Mouse (Mus musculus) hindbrain, embryonic 14.5 days (tissue): ENCODE measurements at regions not wholly inside any gene's neighbourhood (a gene's known extent, or its start where the extent isn't known, plus 50 kb on each side); places are given as distances from the start of the nearest gene placed in this dataset.

Experiments
- ATAC-seq: fragments of 200-750 bp; cut with Nextera tagmentation; 2 replicates; pipeline ENCODE4 v1.8.0; 2017; ENCODE audit warnings: moderate number of reproducible peaks, mild to moderate bottlenecking, moderate TSS enrichment, moderate library complexity; ENCODE audit not compliant: low FRiP score
- DNase-seq: peaks from one replicate; pipeline ENCODE4 v3.0.0-alpha.2; 2015; ENCODE audit warnings: low spot score
- H3K27ac ChIP-seq: fragments of 300-500 bp; sonication (generic); 2 replicates; pipeline ENCODE4 v1.5.1; 2014; ENCODE audit warnings: mild to moderate bottlenecking, moderate library complexity
- H3K27me3 ChIP-seq: fragments of 300-500 bp; sonication (generic); 2 replicates; pipeline ENCODE4 v1.6.1; 2014; ENCODE audit warnings: mild to moderate bottlenecking, low read length, mixed read lengths; ENCODE audit not compliant: control insufficient read depth, insufficient read depth
- H3K36me3 ChIP-seq: fragments of 300-500 bp; sonication (generic); replicated peaks from 2 replicates; pipeline ENCODE4 v1.6.1; 2014; ENCODE audit not compliant: control insufficient read depth, insufficient read depth
- H3K4me1 ChIP-seq: fragments of 300-500 bp; sonication (generic); replicated peaks from 2 replicates; pipeline ENCODE4 v1.6.1; 2014; ENCODE audit warnings: antibody characterized with exemption, low read length, mixed read lengths; ENCODE audit not compliant: control insufficient read depth, insufficient read depth
- H3K4me2 ChIP-seq: fragments of 300-500 bp; sonication (generic); replicated peaks from 2 replicates; pipeline ENCODE4 v1.6.1; 2014; ENCODE audit warnings: mild to moderate bottlenecking, moderate library complexity
- H3K4me3 ChIP-seq: fragments of 300-500 bp; sonication (generic); replicated peaks from 2 replicates; pipeline ENCODE4 v1.5.1; 2014; ENCODE audit warnings: mild to moderate bottlenecking, low read length
- H3K9ac ChIP-seq: fragments of 300-500 bp; sonication (generic); 2 replicates; pipeline ENCODE4 v1.6.1; 2014
- H3K9me3 ChIP-seq: fragments of 300-500 bp; sonication (generic); 2 replicates; pipeline ENCODE4 v1.6.1; 2016; ENCODE audit warnings: low read length; ENCODE audit not compliant: control insufficient read depth
- WGBS: fragments of 180-500 bp; shearing (Covaris S2); extraction: QIAGEN DNeasy Blood & Tissue Kit; methylation state at CpG from one replicate; pipeline ENCODE4 v1.1.7; 2014; 5-methylcytosine and 5-hydroxymethylcytosine counted together

DNA sequence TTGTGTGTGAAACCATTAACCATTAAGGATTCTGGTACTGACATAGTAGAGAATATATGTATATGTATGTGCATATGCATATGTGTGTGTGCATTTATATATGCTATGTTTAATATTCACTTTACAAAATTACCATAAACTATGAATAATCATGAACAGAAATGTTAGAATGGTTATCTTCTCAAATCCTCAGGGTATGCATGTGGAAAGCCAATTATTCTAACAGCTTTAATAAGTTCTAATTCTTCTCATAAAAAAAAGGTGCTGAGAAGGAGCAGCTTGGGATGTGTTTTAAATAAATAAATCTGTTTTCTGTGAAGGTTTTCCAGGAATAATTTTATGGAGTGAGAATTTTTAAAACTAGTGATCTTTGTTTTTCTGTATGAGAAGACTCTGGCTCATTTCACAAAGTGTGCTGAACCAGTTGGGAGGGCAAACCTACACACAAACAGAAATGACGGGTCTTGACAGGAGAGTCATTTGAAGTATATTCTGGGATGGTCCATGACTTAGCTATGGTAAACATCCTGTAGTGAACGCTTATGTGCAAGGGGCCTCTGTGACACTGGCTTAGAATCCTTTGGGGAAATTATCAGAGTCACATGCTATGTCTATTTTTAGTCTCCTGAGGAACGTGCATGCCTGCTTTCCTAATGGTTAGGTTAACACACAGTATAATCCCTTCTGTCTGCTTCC, 160.3 kb upstream of the Plpp4 start:
- DNase-seq (no peak), ATAC-seq (no peak)
- no peak overlapping the region for H3K27ac ChIP-seq
- H3K27me3 ChIP-seq, result no peaks in the 10 kb centered on the region
- no peaks in the 10 kb centered on the region for H3K4me1 ChIP-seq
- H3K4me3 ChIP-seq, result no peak overlapping the region
- no peaks in the 10 kb centered on the region for H3K9me3 ChIP-seq
- WGBS, result 49% methylated on average over 3 of the region's 3 CpGs
- H3K36me3 ChIP-seq, result no peaks in the 10 kb centered on the region
- H3K9ac ChIP-seq, result no peak overlapping the region
- H3K4me2 ChIP-seq, result no peak overlapping the region

DNA sequence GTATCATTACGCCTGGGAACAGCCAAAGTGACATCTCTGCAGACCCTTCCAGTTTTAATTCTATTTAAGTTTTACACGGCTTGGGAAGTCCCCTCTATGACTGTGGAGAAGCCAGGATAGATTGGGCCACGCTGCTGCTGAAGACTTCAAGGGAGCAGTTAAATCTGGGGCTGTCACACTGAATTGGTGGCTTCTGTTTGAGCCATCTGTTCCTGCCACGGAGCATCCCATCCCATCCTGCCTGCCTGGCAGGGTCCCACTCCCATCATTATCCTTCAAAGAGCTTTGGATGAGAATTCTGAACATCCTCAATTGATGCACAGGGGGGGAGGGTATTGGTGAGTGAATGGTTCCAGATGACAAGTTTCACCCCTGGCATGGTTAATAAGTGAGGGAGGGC, 154.4 kb upstream of the Plpp4 start:
- H3K4me2 ChIP-seq, result no peak overlapping the region
- H3K4me3 ChIP-seq, result no peak overlapping the region
- no peak overlapping the region for H3K27ac ChIP-seq
- no peak overlapping the region for H3K9ac ChIP-seq
- WGBS, result 53% methylated on average over 4 of the region's 4 CpGs
- no peaks in the 10 kb centered on the region for H3K27me3 ChIP-seq
- no peaks in the 10 kb centered on the region for H3K36me3 ChIP-seq
- ATAC-seq (no peak), DNase-seq (no peak)
- no peaks in the 10 kb centered on the region for H3K9me3 ChIP-seq
- no peaks in the 10 kb centered on the region for H3K4me1 ChIP-seq

DNA sequence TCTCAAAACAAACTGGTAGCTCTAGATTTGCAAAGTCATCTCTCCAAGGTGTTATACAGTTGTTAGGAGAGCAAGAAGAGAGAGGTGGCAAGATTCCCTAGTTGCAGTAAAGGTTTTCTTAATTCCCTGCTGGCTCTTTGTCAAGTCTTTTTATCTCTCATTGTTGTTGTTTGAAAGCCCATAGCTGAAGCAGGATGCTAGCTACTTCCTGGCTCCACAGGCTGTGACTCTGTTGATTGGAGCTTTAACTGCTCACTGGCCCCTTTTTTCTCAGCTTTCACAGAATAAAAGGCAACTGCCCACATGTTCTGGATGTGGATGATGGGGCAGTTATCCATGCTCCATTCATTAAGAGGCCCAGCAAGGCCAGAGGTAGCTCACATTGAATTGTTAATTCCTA, 122.7 kb upstream of the Plpp4 start:
- no peaks in the 10 kb centered on the region for H3K36me3 ChIP-seq
- H3K9ac ChIP-seq, result no peak overlapping the region
- H3K4me3 ChIP-seq, result no peak overlapping the region
- no peak for ATAC-seq
- H3K4me1 ChIP-seq, result 0 out of 2 replicates have a peak, but pooled peaks cover 8% of the 10 kb centered on the region
- H3K27ac ChIP-seq, result no peak overlapping the region
- no peaks in the 10 kb centered on the region for H3K9me3 ChIP-seq
- no peaks in the 10 kb centered on the region for H3K27me3 ChIP-seq
- DNase-seq, result no peak
- no peak overlapping the region for H3K4me2 ChIP-seq

DNA sequence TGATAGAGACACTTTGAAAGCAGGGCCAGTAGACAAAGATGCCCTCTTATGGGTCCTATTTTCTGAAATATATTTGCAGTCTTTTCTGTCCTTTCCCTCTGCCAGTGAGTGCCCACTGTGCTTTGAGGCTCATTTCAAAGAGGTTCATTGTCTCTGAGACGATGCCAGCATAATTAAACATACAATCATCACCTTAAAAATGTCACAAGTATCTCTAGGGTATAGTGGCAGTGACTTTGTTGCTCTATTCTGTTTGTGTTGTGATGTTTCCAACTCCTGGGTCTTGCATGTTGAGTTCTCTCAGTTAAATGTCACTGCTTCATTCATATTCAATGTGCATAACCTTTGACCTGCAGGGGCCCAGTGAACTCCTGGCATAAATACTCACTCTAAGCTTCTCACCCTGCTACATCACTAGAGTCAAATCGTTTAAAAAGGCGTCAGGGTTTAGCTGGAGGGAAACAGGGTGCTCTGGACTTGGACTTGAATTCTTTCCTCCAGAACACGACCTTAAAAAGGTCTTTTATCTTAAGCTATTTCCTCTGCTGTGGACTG, 122.1 kb upstream of the Plpp4 start:
- DNase-seq (no peak), ATAC-seq (no peak)
- Histone ChIP-seq H3K4me3 (no peak overlapping the region), H3K4me2 (no peak overlapping the region), H3K27ac (no peak overlapping the region), H3K4me1 (0 out of 2 replicates have a peak, but pooled peaks cover 8% of the 10 kb centered on the region), H3K27me3 (no peaks in the 10 kb centered on the region), H3K9me3 (no peaks in the 10 kb centered on the region), H3K9ac (no peak overlapping the region), H3K36me3 (no peaks in the 10 kb centered on the region)
- 6% methylated on average over 4 of the region's 4 CpGs for WGBS

DNA sequence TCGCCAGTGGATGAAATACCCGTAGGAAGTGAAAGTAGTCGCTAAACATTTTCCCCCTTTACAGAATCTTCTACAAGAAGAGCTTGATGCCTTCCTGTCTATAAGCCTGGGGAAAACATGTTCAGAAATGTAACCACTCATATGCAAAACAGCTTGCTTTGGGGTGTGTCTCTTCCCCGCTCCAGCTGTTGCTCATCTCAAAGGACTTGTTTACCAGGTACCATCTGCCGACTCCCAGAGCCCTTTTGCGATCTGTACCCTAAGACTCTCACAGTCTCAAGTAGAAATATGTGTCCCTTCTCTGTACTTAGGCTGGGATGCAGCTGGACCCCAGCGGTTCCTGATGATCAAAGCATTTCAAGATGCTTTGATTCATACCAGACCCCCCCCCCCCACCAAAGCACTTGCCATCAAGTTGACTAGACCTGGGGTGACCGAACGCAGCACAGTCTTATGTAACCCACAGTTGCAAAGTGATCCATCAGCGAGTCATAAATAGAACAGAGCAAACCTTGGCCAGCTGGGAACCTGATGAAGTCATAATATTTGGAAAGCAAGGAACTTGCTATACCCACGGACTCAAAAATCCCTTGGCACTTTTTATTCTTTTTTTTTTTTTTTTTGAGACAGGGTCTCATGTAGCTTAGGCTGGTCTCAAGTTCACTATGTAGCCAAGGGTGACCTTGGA, 119.4 kb upstream of the Plpp4 start:
- no peak for DNase-seq
- H3K9ac ChIP-seq, result no peak overlapping the region
- no peak overlapping the region for H3K27ac ChIP-seq
- no peaks in the 10 kb centered on the region for H3K9me3 ChIP-seq
- no peaks in the 10 kb centered on the region for H3K36me3 ChIP-seq
- H3K4me2 ChIP-seq, result no peak overlapping the region
- H3K4me1 ChIP-seq, result 0 out of 2 replicates have a peak, but pooled peaks cover 8% of the 10 kb centered on the region
- no peak overlapping the region for H3K4me3 ChIP-seq
- H3K27me3 ChIP-seq, result no peaks in the 10 kb centered on the region
- no peak for ATAC-seq
- WGBS, result 87% methylated on average over 11 of the region's 11 CpGs

DNA sequence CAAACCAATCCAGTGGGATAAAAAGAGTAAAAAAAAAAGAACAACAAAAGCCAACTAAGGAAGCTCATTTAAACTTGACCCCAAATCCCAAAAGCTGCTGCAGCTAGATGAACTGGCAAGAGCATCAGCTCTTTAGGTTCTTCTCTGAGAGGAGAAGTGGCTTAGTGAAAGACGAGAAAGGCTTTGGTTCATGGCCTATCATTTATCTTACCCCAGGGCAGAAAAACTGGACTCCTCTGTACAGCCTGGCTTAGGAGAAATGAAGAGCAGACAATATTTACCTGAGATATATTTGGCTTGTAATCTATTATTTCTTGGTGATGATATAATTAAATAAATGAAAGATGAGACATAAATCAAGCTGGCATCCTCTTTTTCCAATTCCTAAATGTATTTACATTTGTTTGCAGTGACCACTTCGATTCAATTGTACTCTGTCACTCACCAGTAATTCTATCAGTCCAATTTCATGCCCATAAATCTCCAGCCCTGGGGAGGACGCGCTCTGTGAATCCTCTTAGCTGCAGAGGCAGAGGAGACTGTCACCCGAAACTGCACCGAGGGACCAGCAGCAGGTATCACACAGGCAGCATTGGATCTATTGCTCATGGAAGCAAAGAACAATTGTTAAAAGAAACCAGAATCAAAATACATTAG, 114.8 kb upstream of the Plpp4 start:
- no peak overlapping the region for H3K4me3 ChIP-seq
- H3K9me3 ChIP-seq, result no peaks in the 10 kb centered on the region
- no peak overlapping the region for H3K27ac ChIP-seq
- H3K27me3 ChIP-seq, result no peaks in the 10 kb centered on the region
- ATAC-seq (no peak), DNase-seq (no peak)
- H3K4me1 ChIP-seq, result no peaks in the 10 kb centered on the region
- WGBS, result 22% methylated on average over 6 of the region's 6 CpGs
- H3K4me2 ChIP-seq, result no peak overlapping the region
- no peaks in the 10 kb centered on the region for H3K36me3 ChIP-seq
- no peak overlapping the region for H3K9ac ChIP-seq

DNA sequence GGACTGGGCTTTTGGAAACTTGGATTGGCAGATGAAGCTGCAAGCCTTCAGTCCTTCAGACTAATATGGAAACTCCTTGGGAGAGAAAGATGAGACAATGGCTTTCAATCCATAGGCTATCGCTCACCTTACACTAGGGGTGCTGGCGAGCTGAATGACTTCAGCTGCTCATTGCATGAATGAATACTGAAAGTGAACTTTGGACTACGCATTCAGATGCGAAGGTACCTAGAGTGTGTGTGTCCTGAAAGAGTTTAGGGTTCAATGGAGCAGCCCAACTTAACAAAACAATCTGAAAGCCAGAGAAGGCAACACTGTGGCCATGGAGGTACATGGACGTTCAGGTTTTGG, 114.3 kb upstream of the Plpp4 start:
- H3K9ac ChIP-seq, result no peak overlapping the region
- no peaks in the 10 kb centered on the region for H3K9me3 ChIP-seq
- no peaks in the 10 kb centered on the region for H3K27me3 ChIP-seq
- H3K4me2 ChIP-seq, result no peak overlapping the region
- ATAC-seq (no peak), DNase-seq (no peak)
- H3K36me3 ChIP-seq, result no peaks in the 10 kb centered on the region
- H3K4me3 ChIP-seq, result no peak overlapping the region
- H3K4me1 ChIP-seq, result no peaks in the 10 kb centered on the region
- H3K27ac ChIP-seq, result no peak overlapping the region
- WGBS, result 65% methylated on average over 5 of the region's 5 CpGs

DNA sequence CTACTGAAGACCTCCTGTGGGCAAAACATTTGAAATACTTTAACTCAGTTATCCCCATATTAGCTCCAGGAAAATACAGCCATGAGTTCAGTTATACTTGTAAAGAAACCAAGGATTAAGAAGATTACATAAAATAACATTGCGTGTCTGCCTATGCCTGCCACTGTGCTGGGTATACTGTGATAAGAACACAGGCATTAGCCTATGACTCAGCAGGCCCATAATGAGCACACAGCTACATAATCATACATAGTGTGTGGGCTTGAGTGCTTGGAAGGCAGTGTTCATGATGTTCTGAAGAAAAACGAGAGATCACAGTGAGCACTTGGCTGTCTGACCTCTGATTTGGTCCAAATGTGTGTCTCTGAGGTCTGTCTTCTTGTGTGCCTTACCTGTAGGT, 101.3 kb upstream of the Plpp4 start:
- H3K9me3 ChIP-seq, result no peaks in the 10 kb centered on the region
- H3K27me3 ChIP-seq, result no peaks in the 10 kb centered on the region
- no peak overlapping the region for H3K9ac ChIP-seq
- 84% methylated on average over 2 of the region's 2 CpGs for WGBS
- no peaks in the 10 kb centered on the region for H3K4me1 ChIP-seq
- H3K27ac ChIP-seq, result no peak overlapping the region
- no peak for ATAC-seq
- H3K36me3 ChIP-seq, result no peaks in the 10 kb centered on the region
- no peak overlapping the region for H3K4me3 ChIP-seq
- DNase-seq, result no peak
- no peak overlapping the region for H3K4me2 ChIP-seq

DNA sequence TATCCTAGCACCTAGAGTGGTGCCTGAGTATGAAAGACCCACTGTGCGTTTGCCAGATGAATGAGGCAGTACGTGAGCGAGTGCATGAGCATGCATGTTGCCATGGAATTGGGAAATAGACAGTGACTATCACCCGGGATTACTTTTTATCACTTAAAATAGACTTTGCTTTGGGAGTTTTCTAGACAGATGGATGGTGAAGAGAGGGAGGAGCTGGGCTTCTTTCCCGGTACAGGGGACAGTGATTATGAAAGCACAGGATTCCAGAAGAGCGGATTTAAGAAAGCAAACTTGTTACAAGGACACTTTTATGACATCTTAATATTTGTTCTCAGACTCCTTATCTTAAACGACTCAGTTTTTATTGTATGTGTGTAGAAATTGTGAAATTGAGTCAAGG, 86.9 kb upstream of the Plpp4 start:
- Histone ChIP-seq H3K27ac (no peak overlapping the region), H3K9me3 (no peaks in the 10 kb centered on the region), H3K4me1 (no peaks in the 10 kb centered on the region), H3K4me3 (no peak overlapping the region), H3K4me2 (no peak overlapping the region), H3K36me3 (no peaks in the 10 kb centered on the region), H3K27me3 (no peaks in the 10 kb centered on the region), H3K9ac (no peak overlapping the region)
- no peak for DNase-seq
- 91% methylated on average over 7 of the region's 7 CpGs for WGBS
- no peak for ATAC-seq
